24 mouse cellular contexts compared by ENCODE assay signal in the genomic region with DNA sequence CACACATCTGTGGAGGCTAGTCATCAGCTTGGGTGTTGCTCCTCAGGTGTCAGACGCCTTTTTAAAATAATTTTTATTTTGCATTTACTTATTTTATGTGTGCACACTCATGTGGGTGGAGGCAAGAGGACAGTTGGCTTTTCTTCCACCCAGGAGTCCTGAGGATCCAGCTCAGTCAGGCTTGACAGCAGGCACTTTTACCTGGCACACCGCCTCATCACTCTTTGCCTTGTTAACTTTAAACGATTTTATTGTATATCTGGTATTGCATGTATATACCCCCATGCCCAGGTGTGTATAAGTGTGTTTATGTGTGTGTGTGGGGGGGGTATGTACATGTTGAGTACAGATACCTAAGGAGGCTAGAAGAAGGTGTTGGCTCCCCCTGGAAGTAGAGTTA. TPM values are rescaled to one million over a fixed set of nuclear protein-coding genes. Genes with fewer than 3 reads are reported as not detected.
"Had no signal": no experiment of that assay in that cellular context is flagged by ENCODE, and none has a peak within 500 bp of the region (broad histone marks: within the 10 kb centered on the region; RNA-seq: fewer than 3 reads in every experiment).

No protein-coding gene starts in this region.

- H3K27me3 ChIP-seq: midbrain, embryonic 12.5 days; neural tube, embryonic 13.5 days; neural tube, embryonic 15.5 days had no signal

- H3K36me3 ChIP-seq: midbrain, embryonic 10.5 days; midbrain, embryonic 12.5 days; neural tube, embryonic 13.5 days; neural tube, embryonic 15.5 days had no signal

- H3K9me3 ChIP-seq: midbrain, embryonic 10.5 days; midbrain, embryonic 12.5 days; neural tube, embryonic 13.5 days; neural tube, embryonic 15.5 days had no signal

- H3K27ac ChIP-seq: midbrain, embryonic 10.5 days; midbrain, embryonic 12.5 days; neural tube, embryonic 13.5 days; neural tube, embryonic 15.5 days had no signal

- DNase-seq: lung, embryonic 14.5 days; lung, postnatal 10 days; lung, postnatal 4 days; midbrain, embryonic 14.5 days; retina, postnatal 1 day; right cerebral cortex, adult 18-20 months; right cerebral cortex, postnatal 25 days; right cerebral cortex, postnatal 4 days; spleen, adult 18-20 months; thymus, adult 18-20 months; thymus, postnatal 14 days; thymus, postnatal 36 days had no signal

- H3K9ac ChIP-seq: lung, embryonic 14.5 days; midbrain, embryonic 12.5 days; neural tube, embryonic 13.5 days; neural tube, embryonic 15.5 days had no signal

- ATAC-seq: midbrain, embryonic 16.5 days had no signal

- H3K4me2 ChIP-seq: lung, embryonic 14.5 days; midbrain, embryonic 12.5 days; neural tube, embryonic 13.5 days; neural tube, embryonic 15.5 days had no signal

- H3K4me3 ChIP-seq: midbrain, embryonic 10.5 days; midbrain, embryonic 12.5 days; myocyte; neural tube, embryonic 13.5 days; neural tube, embryonic 15.5 days had no signal

RNA-seq across cellular contexts. Expression of a gene that starts 51.6 kb away (rescaled TPM):
- polyA plus RNA-seq: lung, embryonic 14.5 days; lung, embryonic 16.5 days; midbrain, embryonic 12.5 days; midbrain, embryonic 14.5 days; midbrain, embryonic 16.5 days; myocyte; neural tube, embryonic 15.5 days; small intestine, adult 2 months; stomach, embryonic 14.5 days; stomach, embryonic 16.5 days; thymus, postnatal 0 days had no signal

RNA-seq across cellular contexts. Expression of a gene that starts 52.8 kb away (rescaled TPM):
- polyA plus RNA-seq: lung, embryonic 14.5 days; lung, embryonic 16.5 days; midbrain, embryonic 10.5 days; midbrain, embryonic 14.5 days; myocyte; neural tube, embryonic 11.5 days; neural tube, embryonic 13.5 days; small intestine, adult 2 months; stomach, embryonic 14.5 days; stomach, embryonic 16.5 days; thymus, postnatal 0 days had no signal
